Mouse (Mus musculus) midbrain, embryonic 15.5 days (tissue): ENCODE data around the gene Tns2. TPM values are rescaled to one million over a fixed set of nuclear protein-coding genes. Genes with fewer than 3 reads are reported as not detected.

Experiments
- ATAC-seq: fragments of 200-750 bp; cut with Nextera tagmentation; replicated peaks from 2 replicates; pipeline ENCODE4 v1.8.0; 2017; ENCODE audit warnings: moderate TSS enrichment
- H3K27ac ChIP-seq: fragments of 300-500 bp; sonication (generic); 2 replicates; pipeline ENCODE4 v1.5.1; 2015; ENCODE audit warnings: mild to moderate bottlenecking, inconsistent platforms
- H3K27me3 ChIP-seq: fragments of 300-500 bp; sonication (generic); replicated peaks from 2 replicates; pipeline ENCODE4 v1.6.1; 2015; ENCODE audit warnings: inconsistent platforms
- H3K36me3 ChIP-seq: fragments of 300-500 bp; sonication (generic); replicated peaks from 2 replicates; pipeline ENCODE4 v1.6.1; 2015; ENCODE audit warnings: inconsistent platforms
- H3K4me1 ChIP-seq: fragments of 300-500 bp; sonication (generic); 2 replicates; pipeline ENCODE4 v1.6.1; 2015; ENCODE audit warnings: inconsistent platforms
- H3K4me2 ChIP-seq: fragments of 300-500 bp; sonication (generic); 2 replicates; pipeline ENCODE4 v1.6.1; 2015; ENCODE audit warnings: inconsistent platforms, mild to moderate bottlenecking, moderate library complexity
- H3K4me3 ChIP-seq: fragments of 300-500 bp; sonication (generic); 2 replicates; pipeline ENCODE4 v1.5.1; 2015; ENCODE audit warnings: mild to moderate bottlenecking, inconsistent platforms
- H3K9ac ChIP-seq: fragments of 300-500 bp; sonication (generic); 2 replicates; pipeline ENCODE4 v1.6.1; 2015; ENCODE audit warnings: mild to moderate bottlenecking, inconsistent platforms
- H3K9me3 ChIP-seq: fragments of 300-500 bp; sonication (generic); 2 replicates; pipeline ENCODE4 v1.6.1; 2016; ENCODE audit warnings: inconsistent platforms
- WGBS: fragments of 180-500 bp; shearing (Covaris S2); methylation state at CpG from one replicate; pipeline ENCODE4 v1.1.7; 2015; ENCODE audit warnings: mixed read lengths; 5-methylcytosine and 5-hydroxymethylcytosine counted together
- polyA plus RNA-seq: library from polyadenylated mRNA; unstranded; fragments of >200 nt; fragmentation: Nextera tagmentation; extraction: Ambion mirVana; gene quantifications from 2 replicates; pipeline ENCODE4 v1.2.1, GENCODE M21; 2015

Tns2 gene
- polyA plus RNA-seq, 1 experiment from 2014 or later = 8.3 TPM

DNA sequence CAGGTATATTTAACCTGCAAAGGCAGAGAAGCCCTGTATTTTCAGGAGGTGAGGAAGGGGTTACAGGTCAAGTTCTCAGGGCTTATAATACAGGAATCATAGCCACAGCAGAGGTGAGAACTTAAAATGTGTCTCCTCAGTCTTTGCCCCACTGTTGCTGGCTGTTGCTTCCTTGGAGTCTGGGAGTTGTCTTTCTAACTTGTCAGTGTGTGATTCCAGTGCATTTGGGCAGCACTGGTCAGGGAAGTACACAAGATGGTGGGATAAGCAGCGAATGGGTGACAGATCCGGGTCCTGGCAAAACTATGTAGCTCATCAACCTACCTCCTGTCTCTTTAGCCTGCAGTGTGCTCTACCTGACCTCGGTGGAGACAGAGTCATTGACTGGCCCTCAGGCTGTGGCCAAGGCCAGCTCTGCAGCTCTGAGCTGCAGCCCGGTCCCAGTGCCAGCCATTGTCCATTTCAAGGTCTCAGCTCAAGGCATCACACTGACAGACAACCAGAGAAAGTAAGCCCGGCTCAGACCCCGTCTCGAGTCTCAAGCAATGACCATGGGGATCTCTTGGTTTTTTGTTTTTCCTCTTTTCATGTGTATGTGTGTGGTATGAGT lies 14.5 kb downstream of the Tns2 start:
- Histone ChIP-seq H3K4me3 (no peak overlapping the region), H3K27ac (no peak overlapping the region), H3K4me1 (peaks cover 2% of the 10 kb centered on the region; the same call in 1 of the 2 replicates), H3K9ac (no peak overlapping the region), H3K36me3 (peaks cover 36% of the 10 kb centered on the region), H3K4me2 (no peak overlapping the region), H3K27me3 (no peaks in the 10 kb centered on the region), H3K9me3 (no peaks in the 10 kb centered on the region)
- 86% methylated on average over 7 of the region's 7 CpGs for WGBS
- no peak for ATAC-seq

DNA sequence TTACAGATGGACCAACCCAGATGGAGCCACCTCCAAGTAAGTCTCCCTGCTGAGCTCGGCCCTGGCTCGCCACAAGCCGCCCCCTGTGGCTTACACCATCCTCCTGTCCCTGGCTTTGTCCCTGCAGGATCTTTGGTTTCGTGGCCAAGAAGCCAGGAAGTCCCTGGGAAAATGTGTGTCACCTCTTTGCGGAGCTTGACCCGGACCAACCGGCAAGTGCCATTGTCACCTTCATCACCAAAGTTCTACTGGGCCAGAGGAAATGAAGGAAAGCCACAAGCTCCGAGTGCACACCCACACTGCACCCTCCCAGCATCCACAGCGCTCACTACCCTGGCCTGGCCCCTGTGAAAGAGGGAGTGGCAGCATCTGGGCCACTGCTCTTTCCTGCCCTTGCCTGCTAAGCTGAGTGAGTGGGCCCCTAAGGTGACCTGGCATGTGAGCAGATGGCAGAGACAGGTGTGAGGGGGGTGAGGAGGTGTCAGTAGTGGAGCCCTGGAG lies 15.6 kb downstream of the Tns2 start:
- Histone ChIP-seq H3K9me3 (no peaks in the 10 kb centered on the region), H3K36me3 (peaks cover 44% of the 10 kb centered on the region), H3K4me2 (no peak overlapping the region), H3K4me3 (no peak overlapping the region), H3K27me3 (no peaks in the 10 kb centered on the region), H3K27ac (0 out of 2 replicates have a peak overlapping the region, but pooled peaks have one; percentile 28), H3K4me1 (peaks cover 2% of the 10 kb centered on the region; the same call in 1 of the 2 replicates), H3K9ac (no peak overlapping the region)
- 67% methylated on average over 9 of the region's 9 CpGs for WGBS
- ATAC-seq = no peak

DNA sequence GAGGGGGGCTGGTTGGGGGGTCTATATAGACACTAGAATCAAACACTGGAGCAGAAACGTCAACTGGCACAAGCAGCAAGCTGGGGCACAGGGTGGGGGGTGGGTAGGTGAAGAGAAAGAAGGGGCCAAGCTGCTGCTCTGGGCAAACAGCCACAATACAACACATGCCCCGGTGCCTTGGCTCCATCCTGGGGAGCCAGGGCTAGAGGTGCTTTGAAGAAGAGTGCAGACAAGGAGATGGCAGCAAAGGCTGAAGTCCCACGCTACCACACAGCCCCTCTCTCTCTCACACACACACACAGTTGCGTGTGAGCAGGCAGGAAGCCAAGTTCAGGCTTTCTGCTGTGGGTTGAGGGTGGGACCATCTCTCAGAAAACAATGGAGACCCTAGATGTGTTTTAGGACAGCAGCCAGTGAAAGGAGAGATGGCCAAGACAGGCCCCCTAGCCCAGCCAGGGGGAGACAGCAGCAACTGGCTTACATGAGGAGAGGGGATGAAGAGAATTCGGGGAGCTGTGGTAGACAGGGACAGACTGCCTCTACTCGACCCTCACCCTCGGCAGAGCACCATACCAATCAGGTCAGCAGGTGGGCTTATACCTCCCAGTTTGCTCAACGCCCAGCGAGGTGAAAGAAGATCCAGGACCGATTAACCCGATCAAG lies 16.7 kb downstream of the Tns2 start:
- no peak overlapping the region for H3K4me3 ChIP-seq
- peaks cover 2% of the 10 kb centered on the region; the same call in 1 of the 2 replicates for H3K4me1 ChIP-seq
- H3K27ac ChIP-seq = peak overlapping the region; percentile 56
- H3K9me3 ChIP-seq = no peaks in the 10 kb centered on the region
- no peak overlapping the region for H3K9ac ChIP-seq
- H3K4me2 ChIP-seq = no peak overlapping the region
- no peaks in the 10 kb centered on the region for H3K27me3 ChIP-seq
- 65% methylated on average over 11 of the region's 11 CpGs for WGBS
- peaks cover 53% of the 10 kb centered on the region for H3K36me3 ChIP-seq
- peak; percentile 57 for ATAC-seq

DNA sequence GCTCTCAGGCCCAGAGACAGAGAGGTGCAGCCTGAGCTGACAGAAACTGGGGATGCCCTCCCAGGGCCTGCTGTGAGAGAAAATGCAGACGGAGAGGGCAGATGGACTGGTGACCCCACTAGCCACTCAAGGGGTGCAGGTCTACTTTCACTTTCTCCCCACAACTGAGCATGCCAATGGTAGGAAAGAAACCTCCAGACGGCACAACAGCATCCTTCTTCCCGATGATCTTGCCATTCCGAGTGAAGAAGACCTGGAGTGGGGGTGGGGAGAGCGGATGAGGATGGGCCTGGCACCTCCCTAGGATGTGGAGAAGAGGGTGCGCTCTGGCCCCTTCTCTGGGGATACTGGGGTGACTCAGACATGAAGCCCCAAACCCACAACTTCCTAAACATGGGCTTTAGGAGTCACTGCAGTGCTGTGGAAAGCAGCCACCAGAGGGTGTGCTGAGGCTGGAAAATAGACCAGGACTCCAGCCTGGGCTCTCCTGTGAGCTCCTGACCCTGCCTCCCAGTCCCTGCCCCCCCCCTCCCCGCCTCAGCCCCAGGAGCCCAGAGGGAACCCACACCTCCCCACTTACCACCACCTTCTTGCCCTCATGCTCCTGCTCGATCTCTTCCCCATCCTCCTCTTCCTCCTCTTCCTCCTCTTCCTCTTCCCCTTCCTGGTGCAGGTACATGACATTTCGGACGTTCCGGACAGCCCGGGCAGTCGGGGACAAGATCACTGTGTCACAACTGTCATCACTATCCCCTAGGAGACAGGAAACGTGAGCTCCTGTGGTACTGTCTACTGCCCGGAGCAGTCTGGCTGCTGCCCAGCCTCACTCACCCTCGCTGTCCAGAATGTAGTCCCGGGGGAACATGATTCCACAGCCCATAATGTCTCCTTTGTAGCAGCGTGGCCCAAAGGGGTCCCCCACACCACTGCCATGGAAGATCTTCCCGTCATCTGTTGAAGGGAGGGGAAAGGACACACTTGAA lies 17.5 kb downstream of the Tns2 start:
- Histone ChIP-seq H3K36me3 (peaks cover 58% of the 10 kb centered on the region), H3K27me3 (no peaks in the 10 kb centered on the region), H3K4me1 (peaks cover 2% of the 10 kb centered on the region; the same call in 1 of the 2 replicates), H3K4me2 (no peak overlapping the region), H3K9ac (no peak overlapping the region), H3K4me3 (no peak overlapping the region), H3K27ac (peak overlapping the region; percentile 56), H3K9me3 (no peaks in the 10 kb centered on the region)
- ATAC-seq = no peak
- WGBS = 80% methylated on average over 19 of the region's 19 CpGs

DNA sequence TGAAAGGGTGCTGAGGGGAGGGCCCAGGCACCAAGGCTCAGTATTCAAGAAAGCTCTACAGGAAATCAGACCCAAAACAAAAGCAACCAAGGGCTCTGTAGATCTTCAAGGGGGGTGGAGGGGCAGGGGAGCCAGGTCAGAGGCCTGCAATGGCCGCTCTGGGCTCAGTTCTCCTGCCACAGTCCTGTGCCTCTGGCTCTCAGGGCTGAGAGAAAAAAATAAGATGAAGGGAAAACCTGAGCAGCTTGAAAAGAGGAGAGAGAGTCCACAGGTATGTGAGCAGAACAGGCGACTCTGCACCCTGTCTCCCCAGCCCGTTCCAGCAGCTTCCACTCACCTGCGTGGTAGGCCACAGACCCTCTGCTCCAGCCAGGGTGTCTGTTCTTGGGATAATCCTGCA lies 18.4 kb downstream of the Tns2 start:
- WGBS = 84% methylated on average over 4 of the region's 4 CpGs
- H3K36me3 ChIP-seq = peaks cover 63% of the 10 kb centered on the region
- no peaks in the 10 kb centered on the region for H3K27me3 ChIP-seq
- no peak overlapping the region for H3K4me3 ChIP-seq
- H3K9ac ChIP-seq = no peak overlapping the region
- H3K27ac ChIP-seq = no peak overlapping the region
- no peak for ATAC-seq
- H3K4me2 ChIP-seq = no peak overlapping the region
- H3K9me3 ChIP-seq = no peaks in the 10 kb centered on the region
- H3K4me1 ChIP-seq = peaks cover 2% of the 10 kb centered on the region; the same call in 1 of the 2 replicates

DNA sequence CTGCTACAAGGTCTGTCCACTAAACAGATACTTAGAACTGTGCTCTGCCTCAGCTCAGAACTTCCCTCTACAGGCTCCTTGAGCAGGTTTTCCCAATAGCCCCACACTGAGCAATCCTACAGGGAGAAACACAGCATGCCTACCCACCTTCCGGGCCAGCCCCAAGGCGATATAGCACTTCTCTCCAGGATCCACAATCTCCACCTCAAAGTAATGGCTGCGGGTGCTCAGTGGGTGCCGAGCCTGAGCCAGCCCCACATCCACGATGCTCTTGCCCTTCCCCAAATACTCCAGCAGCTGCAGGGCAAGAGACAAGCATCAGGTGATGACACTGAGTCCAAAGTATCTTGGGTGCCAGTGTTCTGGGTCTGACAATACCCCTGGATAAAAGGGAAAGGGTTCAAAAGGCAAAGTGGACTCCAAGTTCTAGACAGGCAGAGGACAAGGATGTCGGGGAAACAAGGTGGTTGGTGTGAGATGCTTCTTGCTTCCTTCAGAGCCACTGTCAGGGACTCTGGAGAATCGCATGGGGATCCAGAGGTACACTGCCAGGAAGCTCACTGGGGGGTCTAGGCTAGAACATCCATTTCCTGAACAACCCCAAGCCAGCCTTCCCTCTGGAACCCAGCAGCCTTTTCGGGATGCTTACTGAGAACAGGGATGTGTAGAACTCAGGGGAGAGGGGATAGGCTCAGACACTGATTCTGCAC lies 19.1 kb downstream of the Tns2 start:
- no peak for ATAC-seq
- Histone ChIP-seq H3K4me2 (no peak overlapping the region), H3K9ac (no peak overlapping the region), H3K36me3 (peaks cover 65% of the 10 kb centered on the region), H3K27me3 (no peaks in the 10 kb centered on the region), H3K4me1 (peaks cover 2% of the 10 kb centered on the region; the same call in 1 of the 2 replicates), H3K4me3 (no peak overlapping the region), H3K27ac (no peak overlapping the region), H3K9me3 (no peaks in the 10 kb centered on the region)
- 73% methylated on average over 8 of the region's 8 CpGs for WGBS

DNA sequence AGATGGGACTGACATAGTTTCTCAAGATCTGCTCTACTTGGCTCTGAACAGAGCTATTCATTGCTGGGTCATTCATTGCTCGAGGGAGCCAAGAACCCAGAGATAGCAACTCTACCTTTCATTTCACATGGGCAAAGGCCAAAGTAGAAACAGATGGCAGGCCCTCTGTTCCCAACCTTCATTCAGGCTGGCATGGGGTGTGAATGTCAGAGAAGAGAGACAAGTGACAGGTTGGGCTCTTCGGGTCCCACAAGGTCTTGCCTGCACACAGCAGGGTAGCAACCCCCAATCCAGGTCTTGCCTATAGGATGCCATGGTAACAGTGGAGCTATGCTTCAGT lies 19.6 kb downstream of the Tns2 start:
- H3K27ac ChIP-seq = no peak overlapping the region
- H3K9ac ChIP-seq = no peak overlapping the region
- H3K9me3 ChIP-seq = no peaks in the 10 kb centered on the region
- H3K27me3 ChIP-seq = no peaks in the 10 kb centered on the region
- no peak overlapping the region for H3K4me3 ChIP-seq
- peaks cover 2% of the 10 kb centered on the region; the same call in 1 of the 2 replicates for H3K4me1 ChIP-seq
- H3K36me3 ChIP-seq = peaks cover 68% of the 10 kb centered on the region
- 59% methylated on average over 2 of the region's 2 CpGs for WGBS
- H3K4me2 ChIP-seq = no peak overlapping the region
- no peak for ATAC-seq

DNA sequence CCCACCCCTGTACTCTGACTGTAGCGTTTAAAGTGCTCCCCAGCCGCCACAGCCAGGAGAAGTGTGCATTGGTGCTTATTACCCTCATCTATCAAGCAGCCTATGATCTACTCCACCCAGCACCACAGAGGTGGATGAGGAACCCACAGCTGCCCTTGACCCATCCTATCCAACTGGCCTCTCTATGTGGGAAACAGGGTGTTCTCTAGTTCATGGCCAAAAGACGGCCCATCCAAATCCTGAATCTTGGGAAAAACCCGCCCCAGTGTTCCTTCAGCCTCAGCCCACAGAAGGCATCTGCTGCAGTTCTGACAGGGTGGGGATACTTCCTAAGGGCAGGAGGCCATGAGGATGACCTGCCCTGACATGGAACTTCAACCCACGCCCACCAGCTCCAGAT lies 20.3 kb downstream of the Tns2 start:
- 86% methylated on average over 5 of the region's 5 CpGs for WGBS
- H3K4me2 ChIP-seq = no peak overlapping the region
- H3K9ac ChIP-seq = no peak overlapping the region
- H3K36me3 ChIP-seq = peaks cover 68% of the 10 kb centered on the region
- H3K9me3 ChIP-seq = no peaks in the 10 kb centered on the region
- H3K27me3 ChIP-seq = no peaks in the 10 kb centered on the region
- ATAC-seq = no peak
- H3K27ac ChIP-seq = no peak overlapping the region
- peaks cover 2% of the 10 kb centered on the region; the same call in 1 of the 2 replicates for H3K4me1 ChIP-seq
- H3K4me3 ChIP-seq = no peak overlapping the region

DNA sequence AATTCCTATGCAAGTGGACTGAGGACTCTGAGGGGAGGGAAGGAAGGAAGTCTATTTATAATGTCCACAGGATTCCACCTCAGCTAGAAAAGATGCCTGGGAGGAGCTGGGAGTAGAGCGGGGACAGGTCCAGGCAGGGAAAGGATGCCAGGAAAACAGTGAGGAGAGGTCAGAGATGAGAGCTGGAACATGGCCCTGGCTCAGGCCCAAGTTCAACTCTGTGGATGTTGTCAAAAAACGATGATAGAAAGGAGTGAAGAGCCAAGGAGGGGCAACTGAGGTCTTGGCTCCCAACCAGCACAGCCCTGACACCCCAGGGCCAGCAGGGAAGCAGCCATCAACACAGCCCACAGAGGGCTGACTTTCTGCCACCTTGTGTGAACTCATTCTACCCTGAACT lies 26.1 kb downstream of the Tns2 start:
- H3K9me3 ChIP-seq = no peaks in the 10 kb centered on the region
- H3K4me1 ChIP-seq = no peaks in the 10 kb centered on the region
- WGBS = 85% methylated on average over 2 of the region's 2 CpGs
- no peaks in the 10 kb centered on the region for H3K27me3 ChIP-seq
- H3K4me2 ChIP-seq = no peak overlapping the region
- no peak overlapping the region for H3K27ac ChIP-seq
- H3K4me3 ChIP-seq = no peak overlapping the region
- ATAC-seq = no peak
- H3K36me3 ChIP-seq = peaks cover 67% of the 10 kb centered on the region; the same call in 1 of the 2 replicates
- H3K9ac ChIP-seq = no peak overlapping the region

DNA sequence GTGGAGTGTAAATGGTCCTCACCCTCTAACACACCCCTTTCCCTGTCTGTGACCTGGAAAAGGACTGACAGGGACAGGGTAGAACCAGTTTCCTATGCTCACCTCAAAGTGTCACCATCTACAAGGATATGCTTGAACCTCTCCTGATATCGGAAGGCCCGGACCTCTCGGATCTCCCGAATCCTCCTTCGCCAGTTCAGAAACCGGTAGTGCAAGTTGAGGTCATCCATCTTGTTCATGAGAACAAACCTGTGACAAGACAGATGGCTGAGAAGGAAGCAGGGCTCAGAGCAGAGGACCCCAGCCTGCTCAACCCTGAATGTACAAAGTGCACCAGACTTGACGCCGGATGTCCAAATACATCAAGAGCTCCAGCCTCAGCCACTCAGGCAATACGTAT lies 33.1 kb downstream of the Tns2 start:
- H3K9ac ChIP-seq = no peak overlapping the region
- no peaks in the 10 kb centered on the region for H3K9me3 ChIP-seq
- no peak for ATAC-seq
- H3K27ac ChIP-seq = no peak overlapping the region
- peaks cover 44% of the 10 kb centered on the region; the same call in 1 of the 2 replicates for H3K36me3 ChIP-seq
- H3K4me1 ChIP-seq = peaks cover 23% of the 10 kb centered on the region
- H3K4me3 ChIP-seq = no peak overlapping the region
- no peaks in the 10 kb centered on the region for H3K27me3 ChIP-seq
- 93% methylated on average over 9 of the region's 9 CpGs for WGBS
- H3K4me2 ChIP-seq = no peak overlapping the region

DNA sequence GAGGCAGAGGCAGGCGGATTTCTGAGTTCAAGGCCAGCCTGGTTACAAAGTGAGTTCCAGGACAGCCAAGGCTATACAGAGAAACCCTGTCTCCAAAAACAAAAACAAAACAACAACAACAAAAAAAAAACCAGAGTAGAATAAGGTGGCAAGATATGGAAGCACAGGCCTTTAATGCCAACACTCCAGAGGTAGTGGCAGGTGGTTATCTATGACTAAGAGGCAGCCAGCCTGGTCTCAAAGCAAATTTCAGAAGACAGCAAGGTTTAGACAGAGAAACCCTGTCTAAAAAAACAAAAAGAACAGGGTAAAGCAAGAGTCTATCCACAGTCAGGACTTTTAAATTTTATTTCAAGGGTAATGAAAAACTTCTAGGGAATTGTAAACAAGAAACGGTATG lies 34.5 kb downstream of the Tns2 start:
- Histone ChIP-seq H3K27me3 (no peaks in the 10 kb centered on the region), H3K36me3 (peaks cover 30% of the 10 kb centered on the region; the same call in 1 of the 2 replicates), H3K4me1 (peaks cover 23% of the 10 kb centered on the region), H3K27ac (no peak overlapping the region), H3K4me2 (peak overlapping the region; percentile 81), H3K9ac (no peak overlapping the region), H3K9me3 (no peaks in the 10 kb centered on the region), H3K4me3 (peak overlapping the region; percentile 96)
- 91% methylated on average over 2 of the region's 2 CpGs for WGBS
- ATAC-seq = no peak
